ENCODE assay signal across 10 mouse cellular contexts in genomic region chr9:63742318-63742717, GRCm38 (mm10). TPM values are rescaled to one million over a fixed set of nuclear protein-coding genes. Genes with fewer than 3 reads are reported as not detected.
DNase-seq lines count a peak whose midpoint lies in the region; ATAC-seq and TF ChIP-seq lines count a peak whose summit lies in the region.
"Had no signal": no experiment of that assay in that cellular context is flagged by ENCODE, and none has a peak within 500 bp of the region (broad histone marks: within the 10 kb centered on the region; RNA-seq: fewer than 3 reads in every experiment).

No protein-coding gene starts in this region.

- no peaks in the 10 kb centered on the region for H3K36me3 ChIP-seq in kidney, adult 2 months (ENCODE audit: control insufficient read depth, insufficient read depth, low read length)
- peaks cover 9% of the 10 kb centered on the region for H3K36me3 ChIP-seq in C2C12 (ENCODE audit: control insufficient read depth, insufficient read depth)
- H3K36me3 ChIP-seq in intestine, embryonic 16.5 days (ENCODE audit: control insufficient read depth, insufficient read depth, low read length) = no peaks in the 10 kb centered on the region
- H3K36me3 ChIP-seq: forebrain, embryonic 15.5 days; neural tube, embryonic 13.5 days had no signal

- no peak overlapping the region for H3K4me3 ChIP-seq in kidney, adult 2 months (ENCODE audit: insufficient read depth, low read depth, low read length)
- H3K4me3 ChIP-seq in C2C12 (ENCODE audit: insufficient read depth, poor library complexity, severe bottlenecking) = no peak overlapping the region
- H3K4me3 ChIP-seq in intestine, embryonic 16.5 days (ENCODE audit: low read length) = no peak overlapping the region
- H3K4me3 ChIP-seq: forebrain, embryonic 15.5 days; neural tube, embryonic 13.5 days had no signal

- H3K9me3 ChIP-seq in intestine, embryonic 16.5 days (ENCODE audit: control insufficient read depth, low read length) = no peaks in the 10 kb centered on the region
- H3K9me3 ChIP-seq: forebrain, embryonic 15.5 days; neural tube, embryonic 13.5 days had no signal

- H3K79me2 ChIP-seq in C2C12 (ENCODE audit: control insufficient read depth, insufficient read depth) = peaks cover 49% of the 10 kb centered on the region

- H3K4me1 ChIP-seq in kidney, adult 2 months (ENCODE audit: control insufficient read depth, insufficient read depth, low read length) = peaks cover 68% of the 10 kb centered on the region
- H3K4me1 ChIP-seq in intestine, embryonic 16.5 days (ENCODE audit: control insufficient read depth, insufficient read depth, low read length) = peaks cover 63% of the 10 kb centered on the region

- 0 out of 2 replicates have a peak overlapping the region, but pooled peaks have one; percentile 17 for H3K27ac ChIP-seq in kidney, adult 2 months (ENCODE audit: insufficient read depth, low read depth, low read length)
- 0 out of 2 replicates have a peak overlapping the region, but pooled peaks have one; percentile 34 for H3K27ac ChIP-seq in intestine, embryonic 16.5 days (ENCODE audit: low read length)
- H3K27ac ChIP-seq: forebrain, embryonic 15.5 days had no signal

- no peak overlapping the region for H3K9ac ChIP-seq in intestine, embryonic 16.5 days (ENCODE audit: low read depth, low read length)
- H3K9ac ChIP-seq: forebrain, embryonic 15.5 days; neural tube, embryonic 13.5 days had no signal

- no peak overlapping the region for H3ac ChIP-seq in C2C12 (ENCODE audit: control insufficient read depth, insufficient read length, low read depth)

- H3K27me3 ChIP-seq in kidney, adult 2 months (replicated peaks; ENCODE audit: control insufficient read depth, insufficient read depth, low read length) = no peaks in the 10 kb centered on the region
- no peaks in the 10 kb centered on the region for H3K27me3 ChIP-seq in C2C12 (ENCODE audit: control insufficient read depth, insufficient read depth, insufficient read length)
- no peaks in the 10 kb centered on the region for H3K27me3 ChIP-seq in intestine, embryonic 16.5 days (replicated peaks; ENCODE audit: control insufficient read depth, insufficient read depth, low read length)
- H3K27me3 ChIP-seq: forebrain, embryonic 15.5 days; neural tube, embryonic 13.5 days had no signal

- TF ChIP-seq CTCF in kidney, adult 2 months (conservative IDR thresholded peaks at IDR 0.05; ENCODE audit: insufficient read depth, insufficient read length, low read depth, low read length) = no peak
- no peak for TF ChIP-seq CTCF in C2C12 (IDR thresholded peaks at IDR 0.05; ENCODE audit: control insufficient read depth, insufficient read depth, insufficient read length)

- no peak overlapping the region for H3K4me2 ChIP-seq in intestine, embryonic 16.5 days (ENCODE audit: low read depth, low read length)
- H3K4me2 ChIP-seq: forebrain, embryonic 15.5 days; neural tube, embryonic 13.5 days had no signal

- DNase-seq in kidney, adult 2 months = peak; percentile 60
- DNase-seq in kidney, adult 11 months = no peak
- peak; percentile 65 for DNase-seq in 3134 (ENCODE audit: extremely low read depth, insufficient read length, low spot score)
- DNase-seq in right cerebral cortex, postnatal 10 days (ENCODE audit: low spot score in 2 of 2) = no peak
- DNase-seq: right cerebral cortex, postnatal 14 days had no signal

- 0 out of 2 replicates have a peak, but pooled peaks have one; percentile 12 for ATAC-seq in intestine, embryonic 16.5 days
- no peak for ATAC-seq in CD4-positive, CD25-positive, alpha-beta regulatory T cell, adult 4 months
- ATAC-seq: forebrain, embryonic 15.5 days had no signal

- peaks cover 2% of the 10 kb centered on the region for H3K79me3 ChIP-seq in C2C12 (ENCODE audit: low read depth)

- TF ChIP-seq POLR2A in kidney, adult 2 months (IDR thresholded peaks at IDR 0.05; ENCODE audit: low read depth, low read length) = no peak

- WGBS in kidney, adult 2 months = 30% methylated on average over 3 of the region's 3 CpGs
- WGBS in intestine, embryonic 16.5 days = 24% methylated on average over 3 of the region's 3 CpGs

TF ChIP-seq in C2C12, 6 proteins besides CTCF, POLR2A, EP300 and RAD21:
- TF ChIP-seq MYOD1 (IDR thresholded peaks at IDR 0.05; ENCODE audit: control insufficient read depth, insufficient read length, low read depth) = peak; percentile 53
- peak; percentile 56 for TF ChIP-seq MAX (IDR thresholded peaks at IDR 0.05)
- no peak for TF ChIP-seq CEBPB (IDR thresholded peaks at IDR 0.05; ENCODE audit: low read depth)
TF ChIP-seq in C2C12: peak in this region for 2.

RNA-seq across cellular contexts. Expression of gene Smad3, which starts 15.5 kb away (rescaled TPM):
- polyA plus RNA-seq in kidney, adult 2 months (2012; rRNA removed) = 33.5 and 37.0 TPM in 2 replicates
- 6.3 TPM for polyA plus RNA-seq in C2C12 (2012; fragmentation: generic; extraction: Trizol)
- 10.9 and 11.8 TPM in 2 replicates for polyA plus RNA-seq in intestine, embryonic 16.5 days (2015; fragmentation: Nextera tagmentation; extraction: Ambion mirVana)
- polyA plus RNA-seq in CD4-positive, CD25-positive, alpha-beta regulatory T cell, adult 4 months (2017; shearing (Covaris generic)) = 10 to 100 TPM; 15.6 to 36.9 TPM

Comparison
In these comparisons a context has a peak if more than half of its experiments do, and no peak if none do; other contexts are left out.
1. DNase-seq: peak in kidney, adult 2 months (single experiment) and 3134 (single experiment); none in kidney, adult 11 months (single experiment) and right cerebral cortex, postnatal 10 days (0 of 2).